In genomic region chr9:96963443-96964215, GRCm38 (mm10) we compare ENCODE assay signal across 11 mouse cellular contexts. TPM values are rescaled to one million over a fixed set of nuclear protein-coding genes. Genes with fewer than 3 reads are reported as not detected.
DNase-seq lines count a peak whose midpoint lies in the region; ATAC-seq and TF ChIP-seq lines count a peak whose summit lies in the region.
"Had no signal": no experiment of that assay in that cellular context is flagged by ENCODE, and none has a peak within 500 bp of the region (broad histone marks: within the 10 kb centered on the region; RNA-seq: fewer than 3 reads in every experiment).

No protein-coding gene starts in this region.

- WGBS in heart, embryonic 12.5 days = 50% methylated on average over 13 of the region's 13 CpGs
- WGBS in midbrain, postnatal 0 days = 37% methylated on average over 13 of the region's 13 CpGs

- ATAC-seq in heart, embryonic 12.5 days (ENCODE audit: insufficient number of reproducible peaks, low FRiP score) = no peak
- ATAC-seq in midbrain, postnatal 0 days (ENCODE audit: low FRiP score) = peak; percentile 25; the same call in 1 of the 2 replicates
- ATAC-seq: forebrain, embryonic 15.5 days had no signal

- H3K4me1 ChIP-seq in heart, embryonic 12.5 days (replicated peaks) = peaks cover 48% of the 10 kb centered on the region
- no peaks in the 10 kb centered on the region; the same call in 1 of the 2 replicates for H3K4me1 ChIP-seq in midbrain, postnatal 0 days (ENCODE audit: insufficient read depth, low read length)

- TF ChIP-seq CTCF in midbrain, postnatal 0 days (IDR thresholded peaks at IDR 0.05) = no peak

- peak overlapping the region; percentile 21; the same call in 1 of the 2 replicates for H3K4me2 ChIP-seq in heart, embryonic 12.5 days
- H3K4me2 ChIP-seq in midbrain, postnatal 0 days (ENCODE audit: low read depth, low read length, poor library complexity, severe bottlenecking) = no peak overlapping the region
- H3K4me2 ChIP-seq: forebrain, embryonic 15.5 days had no signal

- intact Hi-C loops in heart, postnatal 25 days (cut with DNase I) = loop anchor here (2.0 kb wide), 1 partner anchor 197 kb away; no protein-coding TSS in a partner anchor

- no peaks in the 10 kb centered on the region for H3K9me3 ChIP-seq in heart, embryonic 12.5 days (replicated peaks)
- H3K9me3 ChIP-seq in midbrain, postnatal 0 days (ENCODE audit: low read length) = no peaks in the 10 kb centered on the region
- H3K9me3 ChIP-seq: forebrain, embryonic 15.5 days had no signal

- H3K9ac ChIP-seq in heart, embryonic 12.5 days = 0 out of 2 replicates have a peak overlapping the region, but pooled peaks have one; percentile 47
- no peak overlapping the region for H3K9ac ChIP-seq in midbrain, postnatal 0 days (replicated peaks; ENCODE audit: low read length, poor library complexity, severe bottlenecking)
- H3K9ac ChIP-seq: forebrain, embryonic 15.5 days had no signal

- no peak overlapping the region for H3K4me3 ChIP-seq in heart, embryonic 12.5 days
- no peak overlapping the region for H3K4me3 ChIP-seq in midbrain, postnatal 0 days (ENCODE audit: low read depth, low read length)
- H3K4me3 ChIP-seq: forebrain, embryonic 15.5 days; left cerebral cortex, adult 2 months had no signal

- no peaks in the 10 kb centered on the region for H3K27me3 ChIP-seq in heart, embryonic 12.5 days (replicated peaks)
- H3K27me3 ChIP-seq in midbrain, postnatal 0 days (ENCODE audit: insufficient read depth, low read length) = no peaks in the 10 kb centered on the region
- H3K27me3 ChIP-seq: forebrain, embryonic 15.5 days had no signal

- H3K36me3 ChIP-seq in heart, embryonic 12.5 days = 0 out of 2 replicates have a peak, but pooled peaks cover 5% of the 10 kb centered on the region
- no peaks in the 10 kb centered on the region for H3K36me3 ChIP-seq in midbrain, postnatal 0 days (ENCODE audit: insufficient read depth, low read length)
- H3K36me3 ChIP-seq: forebrain, embryonic 15.5 days had no signal

- no peak for DNase-seq in heart, postnatal 25 days (ENCODE audit: low spot score)
- DNase-seq in lung, postnatal 10 days = peak; percentile 29
- no peak for DNase-seq in lung, postnatal 14 days
- DNase-seq in kidney, adult 9 months = peak; percentile 77
- peak; percentile 85 for DNase-seq in midbrain, postnatal 0 days (ENCODE audit: low spot score)
- no peak for DNase-seq in urinary bladder, adult 2 months (ENCODE audit: low spot score)
- no peak for DNase-seq in layer of hippocampus, adult 8-10 months (ENCODE audit: low spot score in 2 of 2)
- DNase-seq: thymus, postnatal 4 days had no signal

- H3K27ac ChIP-seq in heart, embryonic 12.5 days (ENCODE audit: poor library complexity, severe bottlenecking) = peak overlapping the region; percentile 71
- H3K27ac ChIP-seq in midbrain, postnatal 0 days (ENCODE audit: low read depth, low read length) = no peak overlapping the region
- H3K27ac ChIP-seq: forebrain, embryonic 15.5 days; left cerebral cortex, adult 2 months had no signal

RNA-seq across cellular contexts. Expression of gene Spsb4, which starts 55.0 kb away (rescaled TPM):
- 66.1 and 67.6 TPM in 2 replicates for polyA plus RNA-seq in heart, embryonic 12.5 days (2016; fragmentation: Nextera tagmentation; extraction: Ambion mirVana)
- total RNA-seq in heart, postnatal 25 days (2021) = 10 to 100 TPM in 1 of 2 experiments, 1 to 10 TPM in 1; 5.6 to 10.5 TPM
- total RNA-seq in midbrain, postnatal 0 days (2014; rRNA removed) = 37.7 and 38.9 TPM in 2 replicates
- 21.2 and 24.1 TPM in 2 replicates for polyA plus RNA-seq in midbrain, postnatal 0 days (2015; fragmentation: Nextera tagmentation; extraction: Ambion mirVana)
- polyA plus RNA-seq in urinary bladder, adult 2 months (2012; rRNA removed) = 0.41 and 0.60 TPM in 2 replicates
- total RNA-seq in layer of hippocampus, adult 8-10 months (2022) = 1 to 10 TPM; 3.2 to 6.0 (median 4.1) TPM

Comparison
In these comparisons a context has a peak if more than half of its experiments do, and no peak if none do; other contexts are left out.
1. DNase-seq: peak in lung, postnatal 10 days (single experiment), kidney, adult 9 months (single experiment) and midbrain, postnatal 0 days (single experiment); none in heart, postnatal 25 days (single experiment), lung, postnatal 14 days (single experiment), urinary bladder, adult 2 months (single experiment) and layer of hippocampus, adult 8-10 months (0 of 2).